Mouse (Mus musculus): ENCODE measurements around the gene Tmem209. TPM values are rescaled to one million over a fixed set of nuclear protein-coding genes. Genes with fewer than 3 reads are reported as not detected.

Tmem209 gene
- 28.7 and 41.4 TPM in 2 replicates for polyA plus RNA-seq (2021; fragmentation: Nextera tagmentation)
- long read RNA-seq, experiment 1, transcript Tmem209-204 (15 exons, 3,485 nt) = major isoform, 26 of 50 reads
- long read RNA-seq, experiment 1, partial matches to known transcripts = 6 of 50 reads
- long read RNA-seq, experiment 1, other reads (novel, unspliced or antisense) = 18 of 50 reads
- long read RNA-seq, experiment 2, partial matches to known transcripts = 3 of 12 reads
- long read RNA-seq, experiment 2, other reads (novel, unspliced or antisense) = 6 of 12 reads

DNA sequence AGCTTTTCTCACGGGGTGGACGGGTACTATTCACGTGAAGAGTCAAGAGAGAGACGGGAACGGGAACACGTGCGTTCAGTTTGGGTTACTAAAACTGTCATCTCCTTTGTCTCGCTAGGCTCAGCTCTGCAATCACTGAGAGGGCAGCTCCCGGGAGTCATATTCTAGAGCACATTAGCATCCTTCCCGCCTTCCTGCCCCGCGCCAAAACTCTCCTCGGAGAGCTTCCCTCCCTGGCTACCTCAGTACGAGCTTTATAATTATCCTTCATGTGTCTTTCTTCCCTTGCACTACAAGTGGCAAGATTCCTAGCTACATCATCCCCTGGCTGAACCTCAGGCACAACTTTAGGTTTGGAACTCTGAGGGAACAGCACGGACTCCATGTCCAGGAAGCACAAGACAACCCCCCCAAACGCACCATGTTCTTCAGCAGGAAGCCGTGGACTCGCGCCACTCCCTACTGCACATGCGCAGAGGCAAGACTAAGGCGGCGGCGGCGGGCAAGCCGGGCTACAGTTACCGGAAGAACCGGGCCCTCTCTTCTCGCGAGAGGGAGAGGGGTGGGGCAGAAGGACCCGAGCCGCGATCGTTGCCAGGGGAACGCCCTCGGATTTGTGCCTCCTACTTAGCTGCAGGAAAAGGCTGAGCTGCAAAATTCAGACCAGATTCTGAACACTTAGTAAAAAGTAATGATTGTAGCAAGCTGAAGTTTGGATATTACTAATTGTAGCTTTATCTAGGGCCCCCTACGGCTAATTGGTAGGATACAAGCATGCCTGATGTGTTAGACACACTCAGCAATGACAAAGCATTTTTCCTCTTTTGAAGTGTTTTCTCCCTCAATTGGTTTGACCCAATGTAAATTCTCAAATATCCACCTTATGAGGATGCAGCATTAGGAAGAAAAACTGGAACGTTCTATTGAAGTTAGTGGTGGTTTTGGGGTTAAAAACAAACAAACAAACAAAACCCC, at the start of gene Tmem209, which contains the start of gene Ssmem1:
TSS of gene Tmem209 (minus strand) at position 519 of the 975 bp plus-strand sequence.
TSS of gene Ssmem1 (plus strand) at position 585 of the 975 bp plus-strand sequence.

DNA sequence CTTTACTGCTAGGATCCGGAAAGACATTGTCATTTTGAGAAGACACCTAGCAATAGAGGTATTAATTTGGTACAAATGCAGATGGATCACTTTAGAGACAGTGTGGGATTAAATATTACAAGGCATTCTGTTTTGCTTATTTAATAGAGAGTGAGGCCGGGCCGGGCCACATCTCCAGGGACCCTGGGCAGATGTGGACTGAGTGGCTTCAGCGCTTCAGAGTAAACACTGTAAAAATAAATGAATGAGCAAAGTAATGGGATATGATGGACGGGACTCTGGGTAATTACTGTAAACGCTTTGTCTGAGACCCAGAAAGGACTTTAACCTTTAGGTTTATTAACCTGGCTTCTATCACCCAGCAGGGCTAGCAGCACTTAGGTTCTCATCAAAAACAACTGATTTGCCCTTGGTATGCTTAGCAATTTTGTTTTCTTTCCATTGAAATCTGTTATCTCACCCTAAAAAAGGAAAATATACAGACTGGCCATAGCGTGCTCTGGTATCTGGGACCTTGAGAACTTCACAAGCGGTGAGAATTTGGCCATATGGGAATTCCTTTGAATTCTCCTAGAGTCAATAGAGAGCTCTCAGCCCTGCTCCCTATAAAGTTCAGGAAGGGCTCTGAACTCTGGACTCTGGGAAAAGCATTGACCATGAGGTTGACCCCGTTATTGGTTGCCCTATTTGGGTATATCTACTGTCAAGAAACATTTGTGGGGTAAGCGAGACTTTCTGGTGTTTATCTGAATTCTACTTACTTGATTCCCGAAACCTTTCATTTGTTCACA, 31.6 kb upstream of the Tmem209 start, which contains the start of gene Cpa2:
TSS of gene Cpa2 (plus strand) at position 574 of the 791 bp plus-strand sequence.

Other genes starting within 250 kb of the Tmem209 start
- gene Ube2h, start 205.2 kb downstream of the Tmem209 start, polyA plus RNA-seq (2021; fragmentation: Nextera tagmentation) = 34.7 and 42.7 TPM in 2 replicates
- gene Zc3hc1, start 118.8 kb downstream of the Tmem209 start, polyA plus RNA-seq (2021; fragmentation: Nextera tagmentation) = 28.7 and 40.5 TPM in 2 replicates
- 4.3 and 5.1 TPM in 2 replicates for gene Klhdc10, start 107.9 kb downstream of the Tmem209 start, polyA plus RNA-seq (2021; fragmentation: Nextera tagmentation)
- 0.16 and 0.25 TPM in 2 replicates for gene Ssmem1, start 66 bp upstream of the Tmem209 start, polyA plus RNA-seq (2021; fragmentation: Nextera tagmentation)
- 3.5 and 4.9 TPM in 2 replicates for gene Cpa2, start 31.8 kb upstream of the Tmem209 start, polyA plus RNA-seq (2021; fragmentation: Nextera tagmentation)
- gene Cpa4, start 58.6 kb upstream of the Tmem209 start, polyA plus RNA-seq (2021; fragmentation: Nextera tagmentation) = 0.18 and 0.32 TPM in 2 replicates
- gene Cpa5, start 101.2 kb upstream of the Tmem209 start, polyA plus RNA-seq (2021; fragmentation: Nextera tagmentation) = 0.11 TPM in 1 of 2 replicates, not detected in the other
- not detected in 2 replicates for gene Cpa1, start 129.4 kb upstream of the Tmem209 start, polyA plus RNA-seq (2021; fragmentation: Nextera tagmentation)
- gene Cep41, start 184.0 kb upstream of the Tmem209 start, polyA plus RNA-seq (2021; fragmentation: Nextera tagmentation) = 3.0 and 8.3 TPM in 2 replicates
- 46.8 and 66.7 TPM in 2 replicates for gene Mest, start 213.8 kb upstream of the Tmem209 start, polyA plus RNA-seq (2021; fragmentation: Nextera tagmentation)